Mouse (Mus musculus) intestine, embryonic 16.5 days (tissue): ENCODE measurements at regions not wholly inside any gene's neighbourhood (a gene's known extent, or its start where the extent isn't known, plus 50 kb on each side); places are given as distances from the start of the nearest gene placed in this dataset.

Experiments used
- ATAC-seq: fragments of 200-750 bp; cut with Nextera tagmentation; 2 replicates; pipeline ENCODE4 v1.8.0; 2017; ENCODE audit warnings: moderate TSS enrichment, moderate library complexity
- H3K27ac ChIP-seq: fragments of 300-500 bp; sonication (generic); 2 replicates; pipeline ENCODE4 v1.5.1; 2014; ENCODE audit warnings: mild to moderate bottlenecking, low read length
- H3K27me3 ChIP-seq: fragments of 300-500 bp; sonication (generic); replicated peaks from 2 replicates; pipeline ENCODE4 v1.6.1; 2014; ENCODE audit warnings: low read length, control low read depth, mixed read lengths; ENCODE audit not compliant: control insufficient read depth, insufficient read depth
- H3K36me3 ChIP-seq: fragments of 300-500 bp; sonication (generic); 2 replicates; pipeline ENCODE4 v1.6.1; 2014; ENCODE audit warnings: low read length, control low read depth; ENCODE audit not compliant: control insufficient read depth, insufficient read depth
- H3K4me1 ChIP-seq: fragments of 300-500 bp; sonication (generic); 2 replicates; pipeline ENCODE4 v1.6.1; 2014; ENCODE audit warnings: low read length, control low read depth, mixed read lengths; ENCODE audit not compliant: control insufficient read depth, insufficient read depth
- H3K4me2 ChIP-seq: fragments of 300-500 bp; sonication (generic); 2 replicates; pipeline ENCODE4 v1.6.1; 2014; ENCODE audit warnings: low read depth, low read length, control low read depth
- H3K4me3 ChIP-seq: fragments of 300-500 bp; sonication (generic); 2 replicates; pipeline ENCODE4 v1.5.1; 2014; ENCODE audit warnings: mild to moderate bottlenecking, low read length
- H3K9ac ChIP-seq: fragments of 300-500 bp; sonication (generic); 2 replicates; pipeline ENCODE4 v1.6.1; 2014; ENCODE audit warnings: low read depth, low read length
- H3K9me3 ChIP-seq: fragments of 300-500 bp; sonication (generic); 2 replicates; pipeline ENCODE4 v1.6.1; 2016; ENCODE audit warnings: low read length, control low read depth; ENCODE audit not compliant: control insufficient read depth
- WGBS: fragments of 180-500 bp; shearing (Covaris S2); extraction: QIAGEN DNeasy Blood & Tissue Kit; methylation state at CpG from one replicate; pipeline ENCODE4 v1.1.7; 2014; 5-methylcytosine and 5-hydroxymethylcytosine counted together

DNA sequence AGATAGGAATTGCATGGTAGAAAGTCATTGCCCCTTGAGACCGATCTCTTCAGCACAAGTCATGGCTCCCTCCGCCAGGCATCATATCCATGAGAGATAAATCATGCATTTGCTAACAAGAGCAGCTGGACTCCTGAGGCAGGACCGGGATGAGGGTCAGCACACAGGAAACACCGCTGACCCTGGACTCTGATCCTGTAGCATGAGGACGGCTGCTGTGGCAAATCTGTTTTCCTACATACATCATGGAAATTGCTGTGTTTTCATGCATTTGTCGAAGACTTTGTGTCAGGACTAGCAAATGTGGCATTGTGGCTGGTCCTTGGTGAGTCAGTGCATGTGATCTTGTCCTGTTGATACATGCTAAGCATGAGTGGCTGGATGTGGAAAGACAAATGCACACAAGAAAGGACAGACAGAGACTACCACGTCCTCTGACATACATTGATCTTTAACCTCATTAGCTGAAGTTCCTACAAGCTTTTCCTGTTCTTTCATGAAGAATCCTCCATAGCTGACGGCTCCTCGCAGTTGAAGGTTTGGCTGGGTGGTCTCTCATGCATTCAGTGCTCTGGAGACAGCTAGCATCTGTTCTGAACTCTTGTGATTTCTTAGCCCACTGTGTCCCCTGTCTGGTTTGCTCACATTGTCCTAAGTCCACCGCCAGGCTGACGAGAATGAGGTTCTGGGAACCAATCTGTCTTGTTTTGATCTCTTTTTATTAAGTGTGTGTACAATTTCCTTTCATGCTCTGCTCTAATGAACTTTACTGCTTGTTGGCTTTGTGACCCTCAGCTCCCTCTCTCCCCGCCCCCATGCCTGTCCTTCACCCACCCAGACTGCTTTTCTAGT lies 90.8 kb upstream of the Ednra start:
- no peak overlapping the region for H3K27ac ChIP-seq
- H3K4me3 ChIP-seq = no peak overlapping the region
- no peaks in the 10 kb centered on the region for H3K9me3 ChIP-seq
- ATAC-seq = no peak
- H3K36me3 ChIP-seq = no peaks in the 10 kb centered on the region
- H3K27me3 ChIP-seq = no peaks in the 10 kb centered on the region
- 47% methylated on average over 12 of the region's 12 CpGs for WGBS
- no peak overlapping the region for H3K9ac ChIP-seq
- no peak overlapping the region for H3K4me2 ChIP-seq
- peaks cover 12% of the 10 kb centered on the region; the same call in 1 of the 2 replicates for H3K4me1 ChIP-seq

DNA sequence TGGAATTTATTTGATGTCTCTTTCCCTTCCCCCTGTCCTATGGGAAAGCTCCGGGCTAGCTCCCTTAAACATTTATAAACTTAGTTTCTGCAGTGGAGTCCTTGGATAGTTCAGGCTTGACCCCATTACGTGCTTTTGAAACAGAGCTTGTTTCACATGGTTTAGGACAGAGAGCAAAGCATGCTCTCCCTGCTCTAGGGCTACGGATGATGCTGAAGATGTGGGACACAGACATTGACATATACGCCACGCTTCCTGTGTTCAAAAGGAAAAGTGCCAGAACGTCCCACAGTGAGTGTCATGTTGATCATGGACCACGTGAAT lies 91.3 kb upstream of the Ednra start:
- no peak for ATAC-seq
- Histone ChIP-seq H3K4me1 (peaks cover 12% of the 10 kb centered on the region; the same call in 1 of the 2 replicates), H3K4me3 (no peak overlapping the region), H3K27me3 (no peaks in the 10 kb centered on the region), H3K4me2 (no peak overlapping the region), H3K36me3 (no peaks in the 10 kb centered on the region), H3K9ac (no peak overlapping the region), H3K27ac (no peak overlapping the region), H3K9me3 (no peaks in the 10 kb centered on the region)
- WGBS = 46% methylated on average over 7 of the region's 7 CpGs

DNA sequence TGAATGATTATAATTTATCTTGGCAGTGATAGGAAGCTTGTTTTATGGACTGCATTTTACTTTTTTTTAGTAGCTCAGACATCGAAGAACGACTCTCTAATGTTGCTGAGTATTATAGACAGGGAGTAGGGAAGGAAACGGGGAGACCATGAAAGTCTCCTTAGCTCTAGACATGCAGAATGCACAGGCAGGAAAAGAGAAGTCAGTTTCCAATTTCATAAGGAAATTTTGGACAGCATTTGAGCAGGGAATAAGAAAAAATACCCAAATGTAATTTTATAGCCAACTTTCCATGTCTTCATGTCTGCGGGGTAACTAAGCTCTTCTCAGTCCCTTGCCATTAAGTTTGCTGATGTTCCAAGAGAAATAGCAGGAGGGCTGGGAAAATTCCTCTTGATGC lies 92.0 kb upstream of the Ednra start:
- no peaks in the 10 kb centered on the region for H3K9me3 ChIP-seq
- peaks cover 12% of the 10 kb centered on the region; the same call in 1 of the 2 replicates for H3K4me1 ChIP-seq
- WGBS = 75% methylated on average over 4 of the region's 4 CpGs
- H3K27me3 ChIP-seq = no peaks in the 10 kb centered on the region
- H3K4me3 ChIP-seq = no peak overlapping the region
- no peak overlapping the region for H3K4me2 ChIP-seq
- H3K36me3 ChIP-seq = no peaks in the 10 kb centered on the region
- H3K27ac ChIP-seq = no peak overlapping the region
- no peak overlapping the region for H3K9ac ChIP-seq
- no peak for ATAC-seq

DNA sequence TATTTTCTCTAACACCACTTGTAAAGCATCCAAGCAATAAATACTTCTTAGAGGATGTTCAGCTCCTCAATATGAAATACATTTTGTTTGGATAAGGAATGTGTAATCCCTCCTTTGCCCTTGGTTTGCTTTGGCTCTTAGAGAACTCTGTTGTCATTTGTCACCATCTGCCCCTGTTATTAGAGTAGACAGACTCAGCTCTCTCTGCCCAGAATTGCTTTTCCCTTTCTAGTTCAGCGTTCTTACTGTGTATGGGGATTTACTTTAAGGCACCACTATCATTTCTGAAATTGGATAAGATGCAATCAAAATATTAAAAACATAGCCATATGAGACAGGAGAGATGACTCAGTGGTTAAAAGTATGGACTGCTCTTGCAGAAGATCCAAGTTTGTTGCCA lies 101.5 kb upstream of the Ednra start:
- H3K4me3 ChIP-seq = no peak overlapping the region
- ATAC-seq = no peak
- H3K27me3 ChIP-seq = no peaks in the 10 kb centered on the region
- 0 out of 2 replicates have a peak, but pooled peaks cover 9% of the 10 kb centered on the region for H3K4me1 ChIP-seq
- H3K36me3 ChIP-seq = no peaks in the 10 kb centered on the region
- no peak overlapping the region for H3K4me2 ChIP-seq
- WGBS = 38% methylated on average over 1 of the region's 1 CpGs
- no peaks in the 10 kb centered on the region for H3K9me3 ChIP-seq
- H3K27ac ChIP-seq = no peak overlapping the region
- H3K9ac ChIP-seq = no peak overlapping the region

DNA sequence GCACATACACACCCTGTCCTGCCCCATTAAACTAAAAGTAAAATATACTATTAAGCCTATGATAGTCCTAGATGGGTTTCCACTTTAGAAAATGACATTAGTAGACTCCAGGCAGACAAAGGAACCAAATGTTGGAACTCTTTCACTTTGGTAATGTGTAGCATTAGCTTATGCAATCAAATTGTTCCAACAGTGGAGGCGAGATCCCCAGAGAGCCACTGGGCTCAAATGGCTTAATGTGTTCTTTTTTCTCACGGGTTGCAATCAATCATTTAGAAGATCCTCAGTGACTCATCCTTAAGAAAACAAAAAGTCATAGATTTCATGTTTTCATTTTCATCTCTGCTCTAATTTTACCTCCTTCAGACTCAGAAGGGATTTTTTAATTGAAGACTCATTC lies 102.0 kb upstream of the Ednra start:
- no peak overlapping the region for H3K9ac ChIP-seq
- ATAC-seq = no peak
- H3K4me2 ChIP-seq = no peak overlapping the region
- no peak overlapping the region for H3K4me3 ChIP-seq
- no peaks in the 10 kb centered on the region for H3K9me3 ChIP-seq
- H3K27me3 ChIP-seq = no peaks in the 10 kb centered on the region
- 53% methylated on average over 2 of the region's 2 CpGs for WGBS
- H3K4me1 ChIP-seq = 0 out of 2 replicates have a peak, but pooled peaks cover 9% of the 10 kb centered on the region
- H3K27ac ChIP-seq = no peak overlapping the region
- H3K36me3 ChIP-seq = no peaks in the 10 kb centered on the region

DNA sequence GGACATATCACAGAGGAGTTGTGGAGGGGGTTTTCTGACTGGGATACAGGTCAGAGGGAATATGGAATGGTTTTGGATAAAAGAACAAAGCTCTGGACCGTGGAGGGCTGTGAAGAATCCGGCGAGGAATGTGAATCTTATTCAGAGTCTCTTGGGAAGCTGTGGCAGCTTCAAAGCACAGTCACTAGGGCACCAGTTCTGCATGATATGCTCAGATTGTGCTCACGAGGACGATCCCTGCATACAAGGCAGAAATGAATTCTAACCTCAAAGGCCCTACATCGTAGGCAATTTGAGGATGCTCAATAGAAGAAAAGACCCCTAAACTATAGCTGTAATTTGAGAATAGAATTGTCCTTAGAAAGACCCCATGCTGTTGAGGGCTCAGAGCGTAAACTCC lies 103.8 kb upstream of the Ednra start:
- WGBS = 67% methylated on average over 7 of the region's 7 CpGs

DNA sequence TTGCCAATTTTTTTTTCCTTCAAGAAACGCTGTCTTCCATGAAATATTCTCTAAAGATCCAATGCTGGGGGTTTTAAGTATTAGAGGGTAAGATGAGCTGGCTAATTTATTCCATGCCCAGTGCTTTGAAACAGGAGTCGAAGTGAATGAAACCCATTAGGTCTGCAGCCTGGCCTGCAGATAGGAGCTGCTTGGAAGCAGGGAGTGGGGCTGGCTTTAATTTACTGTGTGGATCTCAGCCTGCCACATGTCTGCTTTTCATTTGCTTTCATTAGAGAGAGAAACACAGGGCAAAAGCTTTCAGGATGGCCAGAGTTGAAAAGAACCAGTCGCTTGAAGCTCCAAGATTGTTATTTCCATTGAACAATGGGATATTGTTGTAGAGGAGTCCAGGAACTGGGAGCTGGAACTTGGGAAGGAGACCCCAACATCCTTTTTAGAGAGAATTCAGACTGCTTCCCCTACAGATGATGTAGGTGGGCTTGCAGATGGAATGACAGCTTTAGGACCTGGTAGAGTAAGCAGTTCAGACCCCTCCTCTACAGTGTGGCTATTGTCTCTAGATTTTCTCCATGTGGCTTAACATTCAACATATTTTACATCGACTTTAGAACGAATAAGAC lies 105.0 kb upstream of the Ednra start:
- H3K27ac ChIP-seq = no peak overlapping the region
- H3K9me3 ChIP-seq = no peaks in the 10 kb centered on the region

More for the DNA sequence above, 103.8 kb upstream of the Ednra start:
- Histone ChIP-seq H3K36me3 (no peaks in the 10 kb centered on the region), H3K27ac (no peak overlapping the region), H3K4me3 (no peak overlapping the region), H3K4me2 (no peak overlapping the region), H3K9ac (no peak overlapping the region), H3K27me3 (no peaks in the 10 kb centered on the region), H3K9me3 (no peaks in the 10 kb centered on the region), H3K4me1 (0 out of 2 replicates have a peak, but pooled peaks cover 9% of the 10 kb centered on the region)
- ATAC-seq = no peak

DNA sequence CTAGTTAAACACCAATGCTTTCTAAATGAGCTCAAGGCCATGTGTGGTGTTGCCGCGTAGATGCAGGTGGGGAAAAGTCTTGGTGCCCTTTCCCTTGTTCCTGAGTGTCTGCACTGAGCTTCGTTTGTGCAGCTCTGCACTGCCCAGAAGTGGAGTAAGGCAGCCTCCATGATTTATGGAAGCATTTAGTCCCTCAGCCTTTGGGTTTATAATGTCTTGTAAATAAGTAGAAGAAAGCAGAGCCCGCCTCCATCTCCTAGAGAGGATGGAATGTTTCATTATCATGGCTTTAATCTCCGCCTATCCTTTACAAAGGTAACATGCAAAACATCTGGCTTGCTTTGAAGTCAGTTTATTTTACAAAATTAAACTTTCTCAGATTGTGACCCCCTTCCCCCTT lies 105.5 kb upstream of the Ednra start:
- Histone ChIP-seq H3K36me3 (no peaks in the 10 kb centered on the region), H3K4me3 (no peak overlapping the region), H3K27ac (no peak overlapping the region), H3K9ac (no peak overlapping the region), H3K27me3 (no peaks in the 10 kb centered on the region), H3K9me3 (no peaks in the 10 kb centered on the region), H3K4me1 (0 out of 2 replicates have a peak, but pooled peaks cover 9% of the 10 kb centered on the region), H3K4me2 (no peak overlapping the region)
- 45% methylated on average over 5 of the region's 5 CpGs for WGBS
- ATAC-seq = no peak

More for the DNA sequence above, 105.0 kb upstream of the Ednra start:
- WGBS = 44% methylated on average over 5 of the region's 5 CpGs
- H3K4me2 ChIP-seq = no peak overlapping the region
- H3K9ac ChIP-seq = no peak overlapping the region
- H3K27me3 ChIP-seq = no peaks in the 10 kb centered on the region
- H3K4me1 ChIP-seq = 0 out of 2 replicates have a peak, but pooled peaks cover 9% of the 10 kb centered on the region
- ATAC-seq = no peak
- H3K36me3 ChIP-seq = no peaks in the 10 kb centered on the region
- H3K4me3 ChIP-seq = no peak overlapping the region

DNA sequence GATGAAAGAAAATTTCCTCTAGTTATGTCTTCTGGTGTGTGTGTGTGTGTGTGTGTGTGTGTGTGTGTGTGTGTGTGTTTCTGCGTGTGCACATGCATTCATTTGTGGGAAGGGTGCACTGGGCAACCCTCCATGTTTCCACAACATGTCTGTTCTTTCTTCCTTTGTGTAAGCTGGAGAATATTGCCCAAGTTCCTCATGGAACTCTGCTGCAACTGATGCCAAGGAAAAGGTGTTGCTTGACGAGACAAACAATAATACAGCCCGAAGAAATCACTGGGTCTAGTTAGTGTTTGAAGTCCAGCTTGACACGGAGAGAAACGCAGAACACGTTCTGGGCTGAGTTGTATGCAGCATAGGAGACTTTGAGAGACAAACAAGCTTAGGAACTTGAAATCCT lies 110.0 kb upstream of the Ednra start:
- no peaks in the 10 kb centered on the region for H3K9me3 ChIP-seq
- H3K27ac ChIP-seq = peak overlapping the region; percentile 50; the same call in 1 of the 2 replicates
- H3K27me3 ChIP-seq = no peaks in the 10 kb centered on the region
- H3K36me3 ChIP-seq = no peaks in the 10 kb centered on the region
- ATAC-seq = no peak
- H3K4me1 ChIP-seq = 0 out of 2 replicates have a peak, but pooled peaks cover 5% of the 10 kb centered on the region
- no peak overlapping the region for H3K4me3 ChIP-seq
- H3K4me2 ChIP-seq = no peak overlapping the region
- 48% methylated on average over 6 of the region's 6 CpGs for WGBS
- H3K9ac ChIP-seq = no peak overlapping the region
